Mouse (Mus musculus): ENCODE data around the gene Bbof1. TPM values are rescaled to one million over a fixed set of nuclear protein-coding genes. Genes with fewer than 3 reads are reported as not detected.

Gene Bbof1
- polyA plus RNA-seq, 1 experiment, result 33.0 TPM

GRCm38 (mm10) chr12:84371647-84372046 is 37.2 kb upstream of the Bbof1 start:
- no peak overlapping the region for H3K27ac ChIP-seq (ENCODE audit: control insufficient read depth, insufficient read depth, low read depth, low read length)
- H3K4me3 ChIP-seq (ENCODE audit: control insufficient read depth, low read depth, low read length), result no peak overlapping the region
- TF ChIP-seq CTCF (IDR thresholded peaks at IDR 0.05; ENCODE audit: control insufficient read depth, insufficient read depth, insufficient replicate concordance, low read depth, low read length) (no peak), POLR2A (IDR thresholded peaks at IDR 0.05; ENCODE audit: control insufficient read depth, low read depth, low read length) (no peak)
- no peaks in the 10 kb centered on the region for H3K27me3 ChIP-seq (ENCODE audit: control insufficient read depth, insufficient read depth, low read length)
- H3K36me3 ChIP-seq (ENCODE audit: control insufficient read depth, insufficient read depth, low read length), result no peaks in the 10 kb centered on the region; the same call in none of the 2 replicates
- H3K4me1 ChIP-seq (ENCODE audit: control insufficient read depth, insufficient read depth, low read length), result no peaks in the 10 kb centered on the region

GRCm38 (mm10) chr12:84373831-84374481 is 34.9 kb upstream of the Bbof1 start:
- Histone ChIP-seq H3K4me1 (ENCODE audit: control insufficient read depth, insufficient read depth, low read length) (no peaks in the 10 kb centered on the region), H3K27me3 (ENCODE audit: control insufficient read depth, insufficient read depth, low read length) (no peaks in the 10 kb centered on the region), H3K36me3 (ENCODE audit: control insufficient read depth, insufficient read depth, low read length) (no peaks in the 10 kb centered on the region; the same call in none of the 2 replicates), H3K27ac (ENCODE audit: control insufficient read depth, insufficient read depth, low read depth, low read length) (no peak overlapping the region), H3K4me3 (ENCODE audit: control insufficient read depth, low read depth, low read length) (no peak overlapping the region)
- TF ChIP-seq POLR2A (IDR thresholded peaks at IDR 0.05; ENCODE audit: control insufficient read depth, low read depth, low read length) (no peak), CTCF (IDR thresholded peaks at IDR 0.05; ENCODE audit: control insufficient read depth, insufficient read depth, insufficient replicate concordance, low read depth, low read length) (no peak)

- H3K27ac ChIP-seq (ENCODE audit: control insufficient read depth, insufficient read depth, low read depth, low read length), result no peak overlapping the region
- no peaks in the 10 kb centered on the region for H3K4me1 ChIP-seq (ENCODE audit: control insufficient read depth, insufficient read depth, low read length)
- TF ChIP-seq CTCF (IDR thresholded peaks at IDR 0.05; ENCODE audit: control insufficient read depth, insufficient read depth, insufficient replicate concordance, low read depth, low read length) (no peak), POLR2A (IDR thresholded peaks at IDR 0.05; ENCODE audit: control insufficient read depth, low read depth, low read length) (no peak)
- no peaks in the 10 kb centered on the region for H3K36me3 ChIP-seq (ENCODE audit: control insufficient read depth, insufficient read depth, low read length)
- no peak overlapping the region for H3K4me3 ChIP-seq (ENCODE audit: control insufficient read depth, low read depth, low read length)
- H3K27me3 ChIP-seq (ENCODE audit: control insufficient read depth, insufficient read depth, low read length), result no peaks in the 10 kb centered on the region
Observed at GRCm38 (mm10) chr12:84382369-84382768, 26.5 kb upstream of the Bbof1 start.

- TF ChIP-seq POLR2A (IDR thresholded peaks at IDR 0.05; ENCODE audit: control insufficient read depth, low read depth, low read length), result no peak
- no peak for TF ChIP-seq CTCF (IDR thresholded peaks at IDR 0.05; ENCODE audit: control insufficient read depth, insufficient read depth, insufficient replicate concordance, low read depth, low read length)
- Histone ChIP-seq H3K27ac (ENCODE audit: control insufficient read depth, insufficient read depth, low read depth, low read length) (no peak overlapping the region), H3K4me1 (ENCODE audit: control insufficient read depth, insufficient read depth, low read length) (no peaks in the 10 kb centered on the region), H3K4me3 (ENCODE audit: control insufficient read depth, low read depth, low read length) (no peak overlapping the region), H3K36me3 (ENCODE audit: control insufficient read depth, insufficient read depth, low read length) (no peaks in the 10 kb centered on the region), H3K27me3 (ENCODE audit: control insufficient read depth, insufficient read depth, low read length) (no peaks in the 10 kb centered on the region)
Observed at GRCm38 (mm10) chr12:84384644-84385081, 24.2 kb upstream of the Bbof1 start.

- Histone ChIP-seq H3K4me3 (ENCODE audit: control insufficient read depth, low read depth, low read length) (no peak overlapping the region), H3K36me3 (ENCODE audit: control insufficient read depth, insufficient read depth, low read length) (no peaks in the 10 kb centered on the region), H3K27ac (ENCODE audit: control insufficient read depth, insufficient read depth, low read depth, low read length) (no peak overlapping the region), H3K27me3 (ENCODE audit: control insufficient read depth, insufficient read depth, low read length) (no peaks in the 10 kb centered on the region), H3K4me1 (ENCODE audit: control insufficient read depth, insufficient read depth, low read length) (no peaks in the 10 kb centered on the region)
- TF ChIP-seq CTCF (IDR thresholded peaks at IDR 0.05; ENCODE audit: control insufficient read depth, insufficient read depth, insufficient replicate concordance, low read depth, low read length), result no peak
- TF ChIP-seq POLR2A (IDR thresholded peaks at IDR 0.05; ENCODE audit: control insufficient read depth, low read depth, low read length), result no peak
Observed at GRCm38 (mm10) chr12:84385408-84385807, 23.5 kb upstream of the Bbof1 start.

GRCm38 (mm10) chr12:84388097-84388496 is 20.8 kb upstream of the Bbof1 start:
- Histone ChIP-seq H3K27ac (ENCODE audit: control insufficient read depth, insufficient read depth, low read depth, low read length) (no peak overlapping the region), H3K36me3 (ENCODE audit: control insufficient read depth, insufficient read depth, low read length) (no peaks in the 10 kb centered on the region), H3K4me3 (ENCODE audit: control insufficient read depth, low read depth, low read length) (no peak overlapping the region), H3K4me1 (ENCODE audit: control insufficient read depth, insufficient read depth, low read length) (no peaks in the 10 kb centered on the region), H3K27me3 (ENCODE audit: control insufficient read depth, insufficient read depth, low read length) (no peaks in the 10 kb centered on the region)
- TF ChIP-seq CTCF (IDR thresholded peaks at IDR 0.05; ENCODE audit: control insufficient read depth, insufficient read depth, insufficient replicate concordance, low read depth, low read length) (no peak), POLR2A (IDR thresholded peaks at IDR 0.05; ENCODE audit: control insufficient read depth, low read depth, low read length) (no peak)

GRCm38 (mm10) chr12:84388774-84389400 is 20.0 kb upstream of the Bbof1 start:
- TF ChIP-seq CTCF (IDR thresholded peaks at IDR 0.05; ENCODE audit: control insufficient read depth, insufficient read depth, insufficient replicate concordance, low read depth, low read length) (no peak), POLR2A (IDR thresholded peaks at IDR 0.05; ENCODE audit: control insufficient read depth, low read depth, low read length) (no peak)
- H3K4me1 ChIP-seq (ENCODE audit: control insufficient read depth, insufficient read depth, low read length), result no peaks in the 10 kb centered on the region

More at GRCm38 (mm10) chr12:84388774-84389400, 20.0 kb upstream of the Bbof1 start:
- Histone ChIP-seq H3K36me3 (ENCODE audit: control insufficient read depth, insufficient read depth, low read length) (no peaks in the 10 kb centered on the region; the same call in 1 of the 2 replicates), H3K4me3 (ENCODE audit: control insufficient read depth, low read depth, low read length) (no peak overlapping the region), H3K27ac (ENCODE audit: control insufficient read depth, insufficient read depth, low read depth, low read length) (no peak overlapping the region), H3K27me3 (ENCODE audit: control insufficient read depth, insufficient read depth, low read length) (no peaks in the 10 kb centered on the region)
